Mouse (Mus musculus) liver, embryonic 13.5 days (tissue): ENCODE measurements at regions not wholly inside any gene's neighbourhood (a gene's known extent, or its start where the extent isn't known, plus 50 kb on each side); places are given as distances from the start of the nearest gene placed in this dataset.

Experiments used
- ATAC-seq: fragments of 200-750 bp; cut with Nextera tagmentation; 2 replicates; pipeline ENCODE4 v1.8.0; 2017; ENCODE audit warnings: low read depth, mild to moderate bottlenecking, moderate number of reproducible peaks, moderate library complexity
- DNase-seq: peaks from one replicate; pipeline ENCODE4 v3.0.0; 2022
- H3K27ac ChIP-seq: fragments of 300-500 bp; sonication (generic); 2 replicates; pipeline ENCODE4 v1.5.1; 2015; ENCODE audit warnings: moderate library complexity, mild to moderate bottlenecking, inconsistent platforms
- H3K27me3 ChIP-seq: fragments of 300-500 bp; sonication (generic); 2 replicates; pipeline ENCODE4 v1.6.1; 2015; ENCODE audit warnings: mild to moderate bottlenecking, inconsistent platforms
- H3K36me3 ChIP-seq: fragments of 300-500 bp; sonication (generic); 2 replicates; pipeline ENCODE4 v1.6.1; 2015; ENCODE audit warnings: mild to moderate bottlenecking, inconsistent platforms
- H3K4me1 ChIP-seq: fragments of 300-500 bp; sonication (generic); replicated peaks from 2 replicates; pipeline ENCODE4 v1.6.1; 2015; ENCODE audit warnings: inconsistent platforms
- H3K4me2 ChIP-seq: fragments of 300-500 bp; sonication (generic); 2 replicates; pipeline ENCODE4 v1.6.1; 2015; ENCODE audit warnings: inconsistent platforms, mild to moderate bottlenecking, moderate library complexity
- H3K4me3 ChIP-seq: fragments of 300-500 bp; sonication (generic); replicated peaks from 2 replicates; pipeline ENCODE4 v1.5.1; 2015; ENCODE audit warnings: mild to moderate bottlenecking, inconsistent platforms
- H3K9ac ChIP-seq: fragments of 300-500 bp; sonication (generic); 2 replicates; pipeline ENCODE4 v1.6.1; 2015; ENCODE audit warnings: mild to moderate bottlenecking, inconsistent platforms
- H3K9me3 ChIP-seq: fragments of 300-500 bp; sonication (generic); replicated peaks from 2 replicates; pipeline ENCODE4 v1.6.1; 2016; ENCODE audit warnings: inconsistent platforms
- WGBS: fragments of 180-500 bp; shearing (Covaris S2); methylation state at CpG from one replicate; pipeline ENCODE4 v1.1.7; 2015; ENCODE audit not compliant: insufficient replicate concordance; 5-methylcytosine and 5-hydroxymethylcytosine counted together

DNA sequence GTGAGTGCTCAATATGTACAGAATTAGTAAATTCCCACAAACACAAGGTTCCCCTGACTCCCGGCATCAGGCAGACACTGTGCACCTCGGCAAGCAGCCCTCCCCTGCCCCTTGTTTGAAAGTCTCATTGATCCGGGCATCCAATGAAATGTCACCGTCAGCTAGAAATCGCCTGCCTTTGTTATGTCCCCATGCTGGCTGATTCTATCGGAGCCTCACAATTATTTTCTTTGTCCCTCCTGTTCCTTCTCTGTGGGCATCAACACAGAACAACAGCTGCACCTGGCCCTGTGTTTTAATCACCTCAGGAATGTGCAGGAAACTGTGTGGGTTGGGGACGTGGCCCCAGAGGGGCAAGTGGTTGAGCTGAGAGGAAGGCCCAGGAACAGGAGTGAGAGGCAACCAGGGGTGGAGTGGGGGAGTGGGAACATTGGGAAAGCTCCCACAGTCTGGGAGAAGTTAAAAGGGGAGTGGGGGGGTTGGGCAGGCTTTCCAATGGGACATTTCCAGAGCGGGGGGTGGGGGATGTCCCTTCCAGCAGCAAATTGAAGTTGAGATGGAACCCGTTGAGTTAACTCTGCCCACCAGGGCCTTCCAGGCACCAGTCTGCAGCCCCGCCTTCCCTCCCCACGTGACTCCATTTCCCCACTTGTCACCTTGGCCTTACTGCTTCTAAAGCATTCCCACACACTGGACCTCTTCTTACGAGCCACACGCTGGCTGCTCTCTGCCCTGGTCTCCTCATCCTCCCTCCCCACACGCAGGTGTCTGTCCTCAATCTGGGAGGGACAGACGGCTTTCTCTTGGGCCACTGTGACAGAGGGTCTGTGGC is 224.4 kb downstream of the Prex1 start:
- Histone ChIP-seq H3K9me3 (no peaks in the 10 kb centered on the region), H3K27me3 (no peaks in the 10 kb centered on the region), H3K4me3 (no peak overlapping the region), H3K4me2 (no peak overlapping the region), H3K9ac (no peak overlapping the region), H3K36me3 (no peaks in the 10 kb centered on the region), H3K27ac (no peak overlapping the region), H3K4me1 (no peaks in the 10 kb centered on the region)
- ATAC-seq = no peak
- 58% methylated on average over 15 of the region's 15 CpGs for WGBS
- no peak for DNase-seq

GRCm38 (mm10) chr2:166487688-166488087 is 225.9 kb downstream of the Prex1 start:
- Histone ChIP-seq H3K36me3 (no peaks in the 10 kb centered on the region), H3K9ac (no peak overlapping the region), H3K4me3 (no peak overlapping the region), H3K4me2 (no peak overlapping the region), H3K27me3 (no peaks in the 10 kb centered on the region), H3K4me1 (no peaks in the 10 kb centered on the region), H3K27ac (no peak overlapping the region), H3K9me3 (no peaks in the 10 kb centered on the region)
- no peak for DNase-seq
- ATAC-seq = no peak
- 84% methylated on average over 15 of the region's 15 CpGs for WGBS

GRCm38 (mm10) chr2:166485788-166486187 is 227.8 kb downstream of the Prex1 start:
- 53% methylated on average over 4 of the region's 4 CpGs for WGBS
- Histone ChIP-seq H3K4me3 (no peak overlapping the region), H3K4me1 (no peaks in the 10 kb centered on the region), H3K36me3 (no peaks in the 10 kb centered on the region), H3K9me3 (no peaks in the 10 kb centered on the region), H3K27ac (no peak overlapping the region), H3K9ac (no peak overlapping the region), H3K4me2 (no peak overlapping the region), H3K27me3 (no peaks in the 10 kb centered on the region)
- DNase-seq (no peak), ATAC-seq (no peak)

- no peaks in the 10 kb centered on the region for H3K27me3 ChIP-seq
- H3K27ac ChIP-seq = no peak overlapping the region
- H3K4me3 ChIP-seq = no peak overlapping the region
- WGBS = 70% methylated on average over 6 of the region's 6 CpGs
- DNase-seq = no peak
- no peak overlapping the region for H3K4me2 ChIP-seq
- H3K9ac ChIP-seq = no peak overlapping the region
- no peak for ATAC-seq
- H3K4me1 ChIP-seq = no peaks in the 10 kb centered on the region
- no peaks in the 10 kb centered on the region for H3K36me3 ChIP-seq
- no peaks in the 10 kb centered on the region for H3K9me3 ChIP-seq
Measured at GRCm38 (mm10) chr2:166485361-166485760, 228.3 kb downstream of the Prex1 start.

- Histone ChIP-seq H3K27me3 (no peaks in the 10 kb centered on the region), H3K4me1 (no peaks in the 10 kb centered on the region), H3K9ac (no peak overlapping the region), H3K4me2 (no peak overlapping the region), H3K4me3 (no peak overlapping the region), H3K27ac (no peak overlapping the region), H3K36me3 (no peaks in the 10 kb centered on the region), H3K9me3 (no peaks in the 10 kb centered on the region)
- ATAC-seq (no peak), DNase-seq (no peak)
- 62% methylated on average over 6 of the region's 6 CpGs for WGBS
Measured at GRCm38 (mm10) chr2:166483617-166484319, 229.9 kb downstream of the Prex1 start.

DNA sequence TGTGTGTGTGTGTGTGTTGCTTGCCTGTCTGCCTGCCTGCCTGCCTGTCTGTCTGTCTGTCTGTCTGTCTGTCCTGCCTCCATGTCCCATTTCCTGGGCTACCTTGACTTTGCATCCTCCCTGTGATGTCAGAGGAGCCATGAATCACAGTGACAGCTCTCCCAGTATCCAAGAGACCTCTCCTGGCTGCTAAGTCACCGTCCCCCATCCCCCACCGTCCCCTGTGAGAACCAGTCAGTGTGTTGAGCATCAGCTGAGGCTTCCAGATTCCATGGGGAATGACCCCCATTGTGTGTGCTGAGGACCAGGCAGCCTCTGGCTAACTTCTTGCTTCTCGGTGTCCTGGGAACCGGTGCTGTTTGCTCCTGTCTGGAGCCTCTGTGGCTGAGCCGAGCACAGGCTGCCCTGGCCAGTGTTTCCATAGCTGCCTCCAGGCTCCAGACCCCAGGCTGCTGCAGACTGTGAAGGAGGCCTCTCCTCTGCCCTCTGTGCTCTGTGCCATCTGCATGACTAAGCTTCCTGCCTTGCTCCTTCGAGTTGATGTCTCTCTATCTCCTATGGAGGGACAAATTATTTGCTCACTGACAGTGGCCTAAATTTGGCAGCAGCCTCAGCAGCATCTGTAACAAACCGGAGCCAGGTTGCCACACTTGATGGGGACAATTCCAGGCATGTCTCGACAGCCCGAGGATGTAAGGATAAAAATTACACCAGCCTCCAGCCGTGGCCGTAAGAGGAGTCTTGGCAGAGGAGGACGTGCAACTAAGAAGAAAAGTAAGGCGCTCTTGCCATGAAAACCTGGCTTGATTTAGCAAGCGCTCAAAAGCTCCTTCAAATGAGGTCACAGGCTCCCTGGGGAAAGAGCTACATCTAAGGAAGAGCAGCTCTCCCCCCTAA is 230.7 kb downstream of the Prex1 start:
- no peak overlapping the region for H3K27ac ChIP-seq
- H3K4me3 ChIP-seq = no peak overlapping the region
- no peak overlapping the region for H3K4me2 ChIP-seq
- H3K9me3 ChIP-seq = no peaks in the 10 kb centered on the region
- H3K4me1 ChIP-seq = no peaks in the 10 kb centered on the region
- H3K9ac ChIP-seq = no peak overlapping the region
- DNase-seq (no peak), ATAC-seq (no peak)
- H3K27me3 ChIP-seq = no peaks in the 10 kb centered on the region
- WGBS = 58% methylated on average over 14 of the region's 14 CpGs
- no peaks in the 10 kb centered on the region for H3K36me3 ChIP-seq

DNA sequence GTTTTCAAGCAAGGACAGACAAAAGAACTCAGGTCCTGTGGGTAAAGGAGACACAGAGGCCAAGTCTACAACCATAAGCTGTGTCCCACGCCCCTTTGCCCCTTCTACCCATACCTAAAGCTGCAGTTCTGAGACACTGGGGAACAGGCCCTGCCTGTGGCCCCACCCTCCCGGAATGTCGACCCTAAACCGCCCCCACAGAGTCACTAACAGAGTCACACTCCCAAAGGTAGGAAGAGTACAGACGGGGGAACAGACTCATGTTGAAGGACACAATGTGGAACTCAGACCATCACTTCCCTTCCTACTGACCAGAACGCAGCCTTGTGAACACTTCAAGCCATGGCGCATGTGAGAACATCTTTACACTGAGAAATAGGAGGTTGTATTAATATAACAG is 231.9 kb downstream of the Prex1 start:
- no peaks in the 10 kb centered on the region for H3K27me3 ChIP-seq
- no peak overlapping the region for H3K4me2 ChIP-seq
- H3K9me3 ChIP-seq = no peaks in the 10 kb centered on the region
- no peaks in the 10 kb centered on the region for H3K36me3 ChIP-seq
- H3K4me1 ChIP-seq = no peaks in the 10 kb centered on the region
- ATAC-seq (no peak), DNase-seq (no peak)
- no peak overlapping the region for H3K27ac ChIP-seq
- no peak overlapping the region for H3K9ac ChIP-seq
- no peak overlapping the region for H3K4me3 ChIP-seq
- 58% methylated on average over 7 of the region's 7 CpGs for WGBS

DNA sequence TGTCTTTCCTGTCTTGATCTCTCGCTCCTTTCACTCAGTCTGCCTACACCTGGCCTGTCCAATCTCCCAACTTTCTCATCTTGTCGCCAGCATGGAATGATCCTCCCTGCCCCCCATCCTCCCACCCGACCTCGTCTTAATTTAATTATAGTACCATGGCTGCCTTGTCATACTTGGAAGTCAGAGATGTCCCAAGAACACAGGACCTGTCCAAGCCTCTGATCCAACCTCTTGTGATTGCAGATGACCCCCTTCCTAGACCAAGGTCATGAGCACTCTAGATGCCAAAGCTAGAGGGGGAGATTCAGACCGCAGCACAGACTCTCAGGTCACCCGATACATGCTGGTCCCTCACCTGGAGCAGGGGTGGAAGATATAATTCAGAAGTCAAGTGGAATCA is 232.3 kb downstream of the Prex1 start:
- Histone ChIP-seq H3K27me3 (no peaks in the 10 kb centered on the region), H3K27ac (no peak overlapping the region), H3K4me3 (no peak overlapping the region), H3K4me2 (no peak overlapping the region), H3K9ac (no peak overlapping the region), H3K36me3 (no peaks in the 10 kb centered on the region), H3K4me1 (no peaks in the 10 kb centered on the region), H3K9me3 (no peaks in the 10 kb centered on the region)
- no peak for DNase-seq
- 77% methylated on average over 6 of the region's 6 CpGs for WGBS
- ATAC-seq = no peak

- Histone ChIP-seq H3K9me3 (no peaks in the 10 kb centered on the region), H3K27ac (no peak overlapping the region), H3K4me3 (no peak overlapping the region), H3K36me3 (no peaks in the 10 kb centered on the region), H3K9ac (no peak overlapping the region), H3K4me1 (no peaks in the 10 kb centered on the region), H3K4me2 (no peak overlapping the region), H3K27me3 (no peaks in the 10 kb centered on the region)
- no peak for ATAC-seq
- 46% methylated on average over 5 of the region's 5 CpGs for WGBS
- no peak for DNase-seq
Measured at GRCm38 (mm10) chr2:166480883-166481282, 232.7 kb downstream of the Prex1 start.

DNA sequence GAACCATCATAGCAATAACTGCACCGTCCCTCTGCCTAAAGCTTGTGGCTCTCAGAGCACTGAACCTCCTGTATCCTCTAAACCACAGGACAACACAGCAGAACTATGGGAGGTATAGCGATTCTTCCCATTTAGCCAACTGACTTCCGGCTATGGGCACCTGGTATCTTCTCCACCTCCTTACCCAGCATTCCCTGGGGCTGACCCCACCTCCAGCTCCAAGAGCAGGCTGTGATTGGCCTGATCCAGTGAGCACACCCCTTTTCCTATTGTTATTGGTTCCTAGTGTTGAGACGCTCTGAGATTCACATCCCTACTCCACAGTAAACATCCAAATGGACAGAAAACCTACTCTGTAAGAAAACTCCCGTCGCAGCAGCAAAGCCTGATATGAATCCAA is 236.7 kb downstream of the Prex1 start:
- Histone ChIP-seq H3K4me1 (no peaks in the 10 kb centered on the region), H3K4me3 (no peak overlapping the region), H3K36me3 (no peaks in the 10 kb centered on the region), H3K4me2 (no peak overlapping the region), H3K27ac (no peak overlapping the region), H3K9me3 (no peaks in the 10 kb centered on the region), H3K27me3 (no peaks in the 10 kb centered on the region), H3K9ac (no peak overlapping the region)
- ATAC-seq (no peak), DNase-seq (no peak)
- 73% methylated on average over 6 of the region's 6 CpGs for WGBS

DNA sequence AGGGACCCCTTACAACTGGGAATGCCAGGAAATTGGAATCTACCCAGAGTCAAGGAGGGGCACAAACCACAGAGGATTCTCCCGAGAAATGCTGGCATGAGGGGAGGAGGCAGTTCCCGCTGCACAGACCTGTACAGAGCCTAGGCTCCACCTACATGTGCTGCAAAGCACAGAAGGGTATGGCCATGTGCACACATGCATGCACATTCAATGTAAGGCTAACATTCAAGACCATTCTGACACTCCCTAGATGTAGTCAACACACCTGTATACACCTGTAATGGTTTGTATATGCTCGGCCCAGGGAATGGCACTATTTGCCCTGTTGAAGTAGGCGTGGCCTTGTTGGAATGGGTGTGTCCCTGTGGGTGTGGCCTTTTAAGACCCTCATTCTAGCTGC is 238.0 kb downstream of the Prex1 start:
- no peak overlapping the region for H3K4me3 ChIP-seq
- 53% methylated on average over 4 of the region's 4 CpGs for WGBS
- H3K9me3 ChIP-seq = no peaks in the 10 kb centered on the region
- no peak for ATAC-seq
- H3K27me3 ChIP-seq = no peaks in the 10 kb centered on the region
- no peaks in the 10 kb centered on the region for H3K36me3 ChIP-seq
- H3K4me1 ChIP-seq = no peaks in the 10 kb centered on the region
- DNase-seq = no peak
- no peak overlapping the region for H3K4me2 ChIP-seq
- H3K27ac ChIP-seq = no peak overlapping the region
- H3K9ac ChIP-seq = no peak overlapping the region
